Mouse (Mus musculus): ENCODE data around the gene Ttc28. TPM values are rescaled to one million over a fixed set of nuclear protein-coding genes. Genes with fewer than 3 reads are reported as not detected.

The Ttc28 gene
- polyA plus RNA-seq, 1 experiment from 2014 or later = 18.8 TPM

- Histone ChIP-seq H3K9me3 (replicated peaks) (no peaks in the 10 kb centered on the region), H3K9ac (replicated peaks) (no peak overlapping the region), H3K27me3 (replicated peaks) (no peaks in the 10 kb centered on the region), H3K4me1 (peaks cover 7% of the 10 kb centered on the region), H3K36me3 (peaks cover 48% of the 10 kb centered on the region), H3K4me2 (no peak overlapping the region), H3K4me3 (replicated peaks) (no peak overlapping the region), H3K27ac (replicated peaks) (no peak overlapping the region)
- ATAC-seq (ENCODE audit: low FRiP score) = no peak
- WGBS = 91% methylated on average over 11 of the region's 11 CpGs
Measured at GRCm38 (mm10) chr5:111288486-111288885, 408.9 kb downstream of the Ttc28 start.

GRCm38 (mm10) chr5:111290071-111290470 is 410.5 kb downstream of the Ttc28 start:
- 53% methylated on average over 11 of the region's 11 CpGs for WGBS
- H3K4me1 ChIP-seq = peaks cover 10% of the 10 kb centered on the region
- no peak for ATAC-seq (ENCODE audit: low FRiP score)
- no peak overlapping the region for H3K4me3 ChIP-seq (replicated peaks)
- no peak overlapping the region for H3K4me2 ChIP-seq
- no peaks in the 10 kb centered on the region for H3K27me3 ChIP-seq (replicated peaks)
- H3K27ac ChIP-seq (replicated peaks) = 0 out of 2 replicates have a peak overlapping the region, but pooled peaks have one; percentile 15
- no peaks in the 10 kb centered on the region for H3K9me3 ChIP-seq (replicated peaks)
- no peak overlapping the region for H3K9ac ChIP-seq (replicated peaks)
- peaks cover 33% of the 10 kb centered on the region for H3K36me3 ChIP-seq

- Histone ChIP-seq H3K4me3 (replicated peaks) (no peak overlapping the region), H3K4me1 (peaks cover 10% of the 10 kb centered on the region), H3K9ac (replicated peaks) (no peak overlapping the region), H3K36me3 (peaks cover 17% of the 10 kb centered on the region; the same call in 1 of the 2 replicates), H3K27me3 (replicated peaks) (no peaks in the 10 kb centered on the region), H3K9me3 (replicated peaks) (no peaks in the 10 kb centered on the region), H3K27ac (replicated peaks) (peak overlapping the region; percentile 25; the same call in 1 of the 2 replicates), H3K4me2 (peak overlapping the region; percentile 4)
- WGBS = 58% methylated on average over 10 of the region's 10 CpGs
- peak; percentile 84 for ATAC-seq (ENCODE audit: low FRiP score)
Measured at GRCm38 (mm10) chr5:111291639-111292038, 412.0 kb downstream of the Ttc28 start.

GRCm38 (mm10) chr5:111297801-111298200 is 418.2 kb downstream of the Ttc28 start:
- Histone ChIP-seq H3K27me3 (replicated peaks) (no peaks in the 10 kb centered on the region), H3K9me3 (replicated peaks) (no peaks in the 10 kb centered on the region), H3K4me3 (replicated peaks) (no peak overlapping the region), H3K9ac (replicated peaks) (no peak overlapping the region), H3K4me2 (no peak overlapping the region), H3K36me3 (no peaks in the 10 kb centered on the region), H3K4me1 (peaks cover 9% of the 10 kb centered on the region), H3K27ac (replicated peaks) (no peak overlapping the region)
- no peak for ATAC-seq (ENCODE audit: low FRiP score)
- 83% methylated on average over 5 of the region's 5 CpGs for WGBS

- H3K36me3 ChIP-seq = no peaks in the 10 kb centered on the region
- no peaks in the 10 kb centered on the region for H3K27me3 ChIP-seq (replicated peaks)
- H3K4me1 ChIP-seq = peaks cover 6% of the 10 kb centered on the region
- no peaks in the 10 kb centered on the region for H3K9me3 ChIP-seq (replicated peaks)
- no peak overlapping the region for H3K9ac ChIP-seq (replicated peaks)
- H3K4me3 ChIP-seq (replicated peaks) = no peak overlapping the region
- no peak overlapping the region for H3K4me2 ChIP-seq
- ATAC-seq (ENCODE audit: low FRiP score) = no peak
- 51% methylated on average over 7 of the region's 7 CpGs for WGBS
- no peak overlapping the region for H3K27ac ChIP-seq (replicated peaks)
Measured at GRCm38 (mm10) chr5:111298706-111299105, 419.1 kb downstream of the Ttc28 start.

- Histone ChIP-seq H3K9me3 (replicated peaks) (no peaks in the 10 kb centered on the region), H3K27me3 (replicated peaks) (no peaks in the 10 kb centered on the region), H3K27ac (replicated peaks) (no peak overlapping the region), H3K4me2 (no peak overlapping the region), H3K4me3 (replicated peaks) (no peak overlapping the region), H3K4me1 (peaks cover 4% of the 10 kb centered on the region; the same call in 1 of the 2 replicates), H3K36me3 (no peaks in the 10 kb centered on the region), H3K9ac (replicated peaks) (no peak overlapping the region)
- ATAC-seq (ENCODE audit: low FRiP score) = peak; percentile 41; the same call in 1 of the 2 replicates
- WGBS = 30% methylated on average over 8 of the region's 8 CpGs
Measured at GRCm38 (mm10) chr5:111300776-111301175, 421.2 kb downstream of the Ttc28 start.

GRCm38 (mm10) chr5:111301736-111302135 is 422.1 kb downstream of the Ttc28 start:
- Histone ChIP-seq H3K4me3 (replicated peaks) (no peak overlapping the region), H3K4me2 (no peak overlapping the region), H3K27ac (replicated peaks) (no peak overlapping the region), H3K4me1 (peaks cover 4% of the 10 kb centered on the region; the same call in 1 of the 2 replicates), H3K9ac (replicated peaks) (no peak overlapping the region), H3K27me3 (replicated peaks) (no peaks in the 10 kb centered on the region), H3K36me3 (no peaks in the 10 kb centered on the region), H3K9me3 (replicated peaks) (no peaks in the 10 kb centered on the region)
- 77% methylated on average over 7 of the region's 7 CpGs for WGBS
- no peak for ATAC-seq (ENCODE audit: low FRiP score)

- no peaks in the 10 kb centered on the region for H3K9me3 ChIP-seq (replicated peaks)
- no peak overlapping the region for H3K9ac ChIP-seq (replicated peaks)
- no peak overlapping the region for H3K4me3 ChIP-seq (replicated peaks)
- ATAC-seq (ENCODE audit: low FRiP score) = no peak
- no peaks in the 10 kb centered on the region for H3K27me3 ChIP-seq (replicated peaks)
- H3K4me1 ChIP-seq = peaks cover 4% of the 10 kb centered on the region; the same call in 1 of the 2 replicates
- no peaks in the 10 kb centered on the region for H3K36me3 ChIP-seq
- 90% methylated on average over 3 of the region's 3 CpGs for WGBS
- H3K4me2 ChIP-seq = no peak overlapping the region
- H3K27ac ChIP-seq (replicated peaks) = no peak overlapping the region
Measured at GRCm38 (mm10) chr5:111304730-111305129, 425.1 kb downstream of the Ttc28 start.

GRCm38 (mm10) chr5:111310185-111310584 is 430.6 kb downstream of the Ttc28 start:
- H3K4me1 ChIP-seq = no peaks in the 10 kb centered on the region
- no peak for ATAC-seq (ENCODE audit: low FRiP score)
- no peak overlapping the region for H3K4me2 ChIP-seq
- H3K27ac ChIP-seq (replicated peaks) = no peak overlapping the region
- H3K36me3 ChIP-seq = no peaks in the 10 kb centered on the region
- no peak overlapping the region for H3K4me3 ChIP-seq (replicated peaks)
- 85% methylated on average over 6 of the region's 6 CpGs for WGBS
- H3K27me3 ChIP-seq (replicated peaks) = no peaks in the 10 kb centered on the region
- no peak overlapping the region for H3K9ac ChIP-seq (replicated peaks)
- H3K9me3 ChIP-seq (replicated peaks) = no peaks in the 10 kb centered on the region

- H3K9me3 ChIP-seq (replicated peaks) = no peaks in the 10 kb centered on the region
- H3K4me1 ChIP-seq = no peaks in the 10 kb centered on the region
- ATAC-seq (ENCODE audit: low FRiP score) = no peak
- H3K4me2 ChIP-seq = no peak overlapping the region
- 91% methylated on average over 9 of the region's 9 CpGs for WGBS
- no peak overlapping the region for H3K4me3 ChIP-seq (replicated peaks)
- no peak overlapping the region for H3K9ac ChIP-seq (replicated peaks)
- H3K27me3 ChIP-seq (replicated peaks) = no peaks in the 10 kb centered on the region
- no peaks in the 10 kb centered on the region for H3K36me3 ChIP-seq
- no peak overlapping the region for H3K27ac ChIP-seq (replicated peaks)
Measured at GRCm38 (mm10) chr5:111313833-111314232, 434.2 kb downstream of the Ttc28 start.

GRCm38 (mm10) chr5:111315061-111315460 is 435.5 kb downstream of the Ttc28 start:
- Histone ChIP-seq H3K36me3 (no peaks in the 10 kb centered on the region), H3K4me3 (replicated peaks) (no peak overlapping the region), H3K4me1 (no peaks in the 10 kb centered on the region), H3K27me3 (replicated peaks) (no peaks in the 10 kb centered on the region), H3K9me3 (replicated peaks) (no peaks in the 10 kb centered on the region), H3K4me2 (no peak overlapping the region), H3K9ac (replicated peaks) (no peak overlapping the region), H3K27ac (replicated peaks) (no peak overlapping the region)
- no peak for ATAC-seq (ENCODE audit: low FRiP score)
- WGBS = 89% methylated on average over 6 of the region's 6 CpGs

GRCm38 (mm10) chr5:111317526-111317925 is 437.9 kb downstream of the Ttc28 start:
- 85% methylated on average over 3 of the region's 3 CpGs for WGBS
- H3K4me2 ChIP-seq = no peak overlapping the region

GRCm38 (mm10) chr5:111318946-111319345 is 439.3 kb downstream of the Ttc28 start:
- Histone ChIP-seq H3K4me1 (no peaks in the 10 kb centered on the region), H3K36me3 (no peaks in the 10 kb centered on the region), H3K9ac (replicated peaks) (no peak overlapping the region), H3K4me3 (replicated peaks) (no peak overlapping the region), H3K4me2 (no peak overlapping the region), H3K27me3 (replicated peaks) (no peaks in the 10 kb centered on the region), H3K9me3 (replicated peaks) (no peaks in the 10 kb centered on the region), H3K27ac (replicated peaks) (no peak overlapping the region)
- 63% methylated on average over 1 of the region's 1 CpGs for WGBS
- no peak for ATAC-seq (ENCODE audit: low FRiP score)

More at GRCm38 (mm10) chr5:111317526-111317925, 437.9 kb downstream of the Ttc28 start:
- Histone ChIP-seq H3K9ac (replicated peaks) (no peak overlapping the region), H3K9me3 (replicated peaks) (no peaks in the 10 kb centered on the region), H3K27ac (replicated peaks) (no peak overlapping the region), H3K27me3 (replicated peaks) (no peaks in the 10 kb centered on the region), H3K4me3 (replicated peaks) (no peak overlapping the region), H3K4me1 (no peaks in the 10 kb centered on the region), H3K36me3 (no peaks in the 10 kb centered on the region)
- ATAC-seq (ENCODE audit: low FRiP score) = no peak

Data from neural tube, embryonic 15.5 days (tissue).